Mouse (Mus musculus) kidney, adult 11 months (tissue): ENCODE measurements at regions not wholly inside any gene's neighbourhood (a gene's known extent, or its start where the extent isn't known, plus 50 kb on each side); places are given as distances from the start of the nearest gene placed in this dataset.

Experiments used
- DNase-seq: peaks from one replicate; pipeline ENCODE4 v3.0.0; 2022

DNA sequence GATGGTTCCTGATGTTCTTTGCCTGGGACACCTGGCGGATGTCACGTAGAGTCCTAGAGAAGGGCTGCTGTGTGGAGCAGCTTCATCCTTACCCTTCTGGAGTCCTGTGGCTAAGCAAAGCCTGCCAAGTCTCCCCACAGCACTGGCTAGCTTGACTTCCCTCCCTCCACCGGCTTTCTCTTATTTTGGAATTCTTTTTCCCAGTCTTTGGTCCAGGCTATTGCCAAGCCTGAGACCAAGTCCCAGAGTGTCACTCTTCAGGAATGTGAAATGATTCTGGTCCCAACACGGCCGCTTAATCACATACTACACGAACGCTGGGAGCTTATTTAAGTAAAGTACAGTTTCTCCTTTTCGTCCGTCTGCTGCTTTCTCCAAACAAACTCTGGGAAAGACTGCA lies 146.4 kb downstream of the Fndc1 start:
- no peak for DNase-seq

DNA sequence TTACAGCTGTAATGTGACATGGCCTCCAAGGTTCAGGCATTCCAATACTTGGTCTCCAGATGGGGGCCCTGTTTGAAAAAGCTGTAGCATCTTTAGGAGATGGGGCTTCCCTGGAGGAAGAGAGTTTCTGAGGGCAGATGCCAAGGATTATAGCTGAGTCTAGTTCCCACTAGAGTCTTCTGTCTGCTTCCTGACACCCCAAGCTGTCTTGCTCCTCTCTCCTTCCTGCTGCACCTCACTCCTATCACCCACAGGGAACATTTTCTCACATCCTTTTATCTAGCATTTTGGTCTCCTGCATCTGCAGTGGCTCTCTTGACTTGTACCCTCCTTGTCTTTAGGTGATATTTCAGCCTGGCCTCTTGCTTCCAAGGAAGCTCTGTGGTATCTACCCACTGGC lies 147.3 kb downstream of the Fndc1 start:
- DNase-seq, result no peak

DNA sequence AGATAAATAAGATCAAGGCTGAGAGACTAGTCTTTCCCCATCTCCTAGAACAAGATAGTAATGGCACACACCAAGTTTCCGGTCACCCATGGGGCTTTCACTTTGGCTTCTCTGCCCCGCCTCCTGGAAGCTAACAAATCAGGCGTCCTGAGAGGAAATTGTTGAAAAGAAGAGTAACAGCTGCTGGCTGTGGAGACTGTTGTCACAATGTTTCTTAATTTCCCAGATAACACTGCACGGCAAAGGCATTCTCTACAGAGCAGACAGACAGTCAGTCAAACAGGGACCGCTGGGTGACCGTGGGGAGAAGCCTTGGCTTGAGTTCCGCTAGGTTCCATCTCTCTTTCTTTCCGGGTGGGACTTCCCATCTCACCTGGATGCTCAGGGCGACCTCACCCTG lies 148.2 kb downstream of the Fndc1 start:
- DNase-seq, result peak; percentile 1

DNA sequence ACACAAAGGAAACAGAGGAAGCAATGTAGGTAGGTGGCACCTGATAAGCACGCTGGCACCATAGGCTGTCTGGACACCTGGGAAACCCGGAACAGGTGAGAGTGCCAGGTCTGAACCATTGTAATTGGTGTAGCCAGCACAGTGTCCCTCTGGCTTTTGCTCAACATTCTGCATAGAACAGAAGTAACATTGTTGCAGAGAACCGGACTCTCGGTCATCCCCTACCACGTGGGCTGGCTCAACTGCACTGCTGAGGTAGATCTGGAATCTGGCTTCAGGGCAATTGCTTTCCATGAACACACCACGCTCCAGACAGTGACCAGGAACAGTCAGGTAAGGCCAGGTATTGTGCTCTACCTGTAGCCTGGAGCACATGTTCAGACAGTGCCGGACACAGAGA lies 149.3 kb downstream of the Fndc1 start:
- DNase-seq, result no peak

DNA sequence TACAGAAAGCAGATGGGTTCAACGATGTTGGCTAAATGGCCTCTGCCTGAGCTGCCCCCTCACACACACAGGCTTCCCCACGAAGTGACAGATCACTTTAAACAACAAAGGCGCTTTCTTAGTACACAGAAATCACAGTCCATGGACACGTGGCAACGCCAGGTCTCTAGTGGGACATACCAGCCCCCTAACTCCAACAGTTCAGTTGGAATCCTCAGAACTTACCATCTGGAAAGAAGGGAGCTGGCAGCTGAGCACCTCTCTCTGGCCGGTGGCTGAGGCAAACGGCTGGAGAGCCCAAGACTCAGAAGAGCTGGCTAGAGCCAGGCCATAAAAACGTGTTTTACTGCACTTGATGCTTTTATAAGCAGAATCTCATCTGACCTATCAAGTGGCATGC lies 149.8 kb downstream of the Fndc1 start:
- DNase-seq, result no peak

DNA sequence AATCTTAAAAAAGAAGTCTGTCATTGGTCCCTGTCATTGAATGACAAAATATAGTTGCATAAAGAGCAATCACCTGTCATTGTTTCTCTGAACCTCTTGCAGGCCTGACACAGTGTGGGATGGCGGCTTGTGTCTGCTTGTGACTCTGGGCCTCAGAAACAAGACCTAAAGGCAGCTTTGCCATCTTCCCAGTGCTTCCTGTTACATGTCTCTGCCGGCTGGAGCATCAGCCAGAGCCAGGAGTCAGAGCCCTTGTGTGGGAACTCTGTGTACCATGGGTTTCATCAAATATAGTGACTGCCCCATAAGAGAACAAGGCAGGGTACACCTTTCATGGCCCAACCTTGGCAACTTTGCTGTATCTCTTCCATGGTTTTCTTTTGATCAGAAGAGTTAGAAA lies 150.3 kb downstream of the Fndc1 start:
- DNase-seq, result no peak

DNA sequence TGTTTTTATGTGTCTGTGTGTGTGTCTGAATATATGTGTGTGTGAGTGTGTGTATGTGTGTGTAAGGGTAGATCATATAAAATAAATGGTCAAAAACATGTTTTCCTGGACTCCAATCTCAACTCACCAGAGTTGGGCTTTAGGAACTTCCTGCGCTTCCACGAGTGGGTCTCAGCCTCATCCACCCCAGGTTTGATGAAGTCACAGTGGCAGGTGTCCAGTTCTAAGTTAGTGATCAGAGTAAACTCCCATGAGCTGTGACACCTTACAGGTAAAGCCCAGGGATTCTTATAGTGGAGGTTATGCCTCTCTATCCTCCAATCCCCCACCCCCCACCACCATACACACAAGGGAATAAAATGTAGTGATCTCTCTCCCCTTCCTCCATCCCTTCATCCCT lies 152.6 kb downstream of the Fndc1 start:
- no peak for DNase-seq

DNA sequence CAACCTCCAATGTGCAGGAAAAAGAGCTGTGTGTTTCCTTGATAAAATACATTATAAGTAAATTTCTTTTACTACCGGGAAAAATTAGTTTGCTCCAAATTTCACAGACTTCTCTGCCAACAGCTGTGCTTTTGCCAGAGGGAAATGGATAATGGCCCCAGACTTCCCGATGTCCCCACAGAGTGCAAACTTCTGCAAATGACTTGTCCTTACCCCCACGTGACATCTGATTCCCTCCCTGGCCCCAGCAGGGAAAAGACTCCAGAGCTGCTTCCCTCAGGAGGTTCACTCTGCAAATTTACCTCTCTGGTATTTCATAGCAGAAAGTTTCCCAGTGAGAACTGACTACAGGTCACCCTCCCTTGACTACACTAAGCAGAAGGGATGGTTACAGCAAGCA lies 159.3 kb downstream of the Fndc1 start:
- no peak for DNase-seq

DNA sequence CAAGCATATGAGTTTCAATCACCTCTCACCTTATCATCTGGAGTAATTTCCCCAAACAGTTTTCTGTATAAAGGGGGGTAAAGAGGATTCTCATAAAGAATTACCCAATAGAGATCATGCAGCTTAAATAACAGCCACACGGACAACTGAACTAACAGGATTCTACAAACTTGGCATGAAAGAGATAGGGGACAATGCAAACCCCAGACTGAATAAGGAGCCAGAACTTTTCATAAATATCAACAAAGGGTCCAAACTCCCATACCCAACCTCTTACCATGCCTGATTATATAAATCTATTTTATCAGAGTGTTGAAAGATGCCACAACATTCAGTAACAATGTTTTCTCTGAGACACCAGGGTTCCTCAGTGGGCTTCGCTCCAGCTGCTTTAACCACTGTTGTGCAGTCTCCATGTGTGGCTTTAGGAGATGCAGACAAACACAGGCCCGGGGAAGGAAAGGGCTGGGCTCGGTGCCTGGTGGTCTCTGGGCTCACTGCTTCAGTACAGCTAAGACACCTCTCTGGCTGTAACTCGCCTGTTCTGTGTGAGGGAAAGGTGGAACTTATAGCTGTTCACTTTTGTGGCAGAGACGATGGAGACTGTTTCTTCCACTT lies 160.2 kb downstream of the Fndc1 start:
- DNase-seq, result no peak

DNA sequence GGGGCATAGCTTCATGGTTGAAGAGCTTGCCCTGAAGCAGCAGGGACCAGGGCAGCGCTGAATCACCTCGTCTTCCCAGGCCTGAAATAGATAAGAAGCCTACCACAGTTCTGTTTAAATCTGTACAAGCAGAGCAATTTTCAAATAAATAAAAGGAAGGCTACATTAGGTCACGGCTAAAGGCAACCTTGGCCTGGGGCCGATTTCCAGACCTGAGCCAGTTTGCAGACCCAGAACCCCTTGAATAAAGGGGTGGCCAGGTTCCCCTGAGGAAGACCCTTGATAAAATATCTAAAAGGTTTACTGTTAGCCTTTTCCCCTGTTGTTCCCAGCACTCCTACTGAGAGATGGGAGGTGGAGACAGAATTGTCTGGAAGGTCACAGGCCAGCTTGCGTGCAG lies 160.9 kb downstream of the Fndc1 start:
- DNase-seq, result no peak

DNA sequence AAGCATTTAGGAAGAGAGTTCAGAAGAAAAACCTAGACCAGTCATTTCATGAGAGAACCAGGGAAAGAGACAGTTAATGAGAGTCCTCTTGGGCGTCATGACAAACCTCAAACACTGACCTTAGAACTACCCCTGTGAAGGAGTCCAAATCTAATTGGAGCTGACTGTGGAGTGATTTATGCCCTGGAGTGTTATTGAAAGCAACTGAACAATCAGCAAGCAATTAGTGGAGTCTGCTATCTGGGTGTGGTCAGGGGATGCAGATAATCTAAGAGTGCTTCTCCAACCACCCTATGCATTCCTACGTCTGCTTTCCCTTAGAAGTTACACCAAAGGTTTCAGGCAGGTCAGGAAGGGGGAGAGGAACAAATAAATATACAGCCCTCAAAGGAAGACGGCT lies 161.4 kb downstream of the Fndc1 start:
- no peak for DNase-seq

DNA sequence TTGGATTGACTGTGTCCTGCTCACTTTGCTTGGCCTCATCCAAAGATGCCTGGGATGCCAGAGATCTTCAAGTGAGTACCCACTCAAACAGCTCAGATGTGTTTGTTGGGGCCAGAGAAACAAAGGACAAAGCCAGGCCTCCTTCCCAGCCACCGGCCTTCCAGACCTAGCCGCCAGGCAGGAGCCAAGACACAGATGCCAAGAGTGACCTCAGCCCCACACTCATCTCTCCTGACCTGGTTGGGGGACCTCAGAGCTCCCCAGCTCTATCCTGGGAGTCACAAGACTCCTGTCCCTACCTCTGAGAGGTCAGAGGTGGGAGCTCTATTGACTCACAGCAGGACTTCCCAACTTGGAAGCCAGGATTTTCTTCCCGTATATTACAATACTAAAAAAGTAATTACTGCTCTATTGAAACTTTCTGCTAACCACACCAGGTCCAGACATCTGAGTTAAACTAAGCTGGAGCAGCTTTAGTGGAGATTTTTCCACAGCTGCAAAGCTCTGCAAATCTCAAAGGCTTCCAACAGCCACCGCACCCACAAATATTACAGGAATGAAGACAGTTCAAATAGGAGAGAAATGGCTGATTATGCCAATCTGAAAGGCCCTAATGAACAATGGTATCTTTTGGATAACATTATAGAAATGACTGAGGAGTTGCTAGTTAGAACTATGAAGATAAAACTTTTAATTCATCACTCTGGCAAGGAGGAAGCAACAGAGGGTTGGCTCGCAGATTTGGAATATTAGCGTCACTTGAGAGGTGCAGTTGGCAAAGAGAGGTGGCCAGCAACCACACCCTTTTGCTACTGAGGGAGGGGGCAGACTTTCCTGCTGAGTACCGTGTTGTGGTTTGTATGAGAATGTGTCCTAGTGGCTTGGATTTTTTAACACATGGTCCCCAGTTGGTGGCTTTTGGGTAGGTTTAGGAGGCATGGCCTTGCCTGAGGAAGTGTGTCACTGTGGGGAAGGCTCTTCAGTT lies 162.9 kb downstream of the Fndc1 start:
- DNase-seq, result no peak

DNA sequence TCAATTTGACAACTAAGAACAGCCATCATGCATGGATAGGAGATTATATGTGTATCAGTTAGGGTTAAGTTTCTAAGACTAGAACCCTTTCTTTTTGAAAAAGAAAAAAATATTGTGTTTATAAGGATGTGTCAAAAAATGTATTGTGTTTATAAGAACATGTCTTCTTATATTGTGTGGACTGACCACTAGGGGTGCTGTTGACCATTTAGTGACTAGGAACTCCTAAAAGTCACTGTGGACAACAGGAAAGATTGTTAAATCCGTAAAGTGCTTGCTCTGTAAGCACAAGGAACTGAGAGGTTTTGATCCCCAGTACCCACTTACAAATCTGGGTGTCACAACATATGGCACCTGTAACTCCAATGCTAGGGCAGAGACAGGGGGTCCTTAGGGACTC lies 170.6 kb downstream of the Fndc1 start:
- no peak for DNase-seq

DNA sequence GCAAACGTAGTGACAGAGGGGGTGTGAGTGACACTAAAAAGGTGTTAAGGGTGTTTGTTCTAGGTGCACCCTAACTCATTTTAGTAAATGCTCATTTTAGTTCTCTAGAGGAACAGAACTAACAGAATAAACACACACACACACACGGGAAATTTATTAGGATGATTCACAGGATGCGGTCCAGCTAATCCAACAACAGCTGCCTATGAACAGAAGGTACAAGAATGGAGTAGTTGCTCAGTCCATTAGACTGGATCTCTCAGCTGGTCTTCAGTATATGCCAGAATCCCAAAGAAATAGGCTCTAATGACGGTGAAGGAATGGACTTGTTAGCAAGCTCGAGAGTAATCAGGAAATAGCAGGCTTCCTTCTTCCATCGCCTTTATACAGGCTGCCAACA lies 171.1 kb downstream of the Fndc1 start:
- DNase-seq, result no peak

DNA sequence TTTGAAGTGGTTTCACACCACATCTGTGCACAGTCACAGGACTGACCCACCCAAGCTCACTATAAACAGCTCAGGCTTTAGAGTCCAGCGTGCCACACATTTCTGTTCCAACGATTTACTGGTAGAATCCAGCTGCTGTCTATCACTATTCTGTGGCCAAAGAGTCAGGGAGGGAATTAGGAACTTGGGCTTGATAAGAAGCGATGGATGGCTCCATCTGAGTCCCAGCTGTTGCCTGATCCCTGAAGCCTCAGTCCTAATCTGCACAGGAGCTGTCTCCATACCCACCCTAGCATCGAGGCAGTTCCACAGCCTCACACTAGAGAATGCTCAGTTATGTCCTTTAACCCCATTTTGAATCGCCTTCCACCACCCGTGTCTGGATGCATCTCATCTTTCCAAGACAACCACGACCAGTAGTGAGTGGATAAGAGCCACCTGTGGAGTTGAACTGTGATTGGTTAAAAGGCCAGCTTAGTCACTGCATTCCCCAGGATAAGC lies 173.0 kb downstream of the Fndc1 start:
- DNase-seq, result no peak

DNA sequence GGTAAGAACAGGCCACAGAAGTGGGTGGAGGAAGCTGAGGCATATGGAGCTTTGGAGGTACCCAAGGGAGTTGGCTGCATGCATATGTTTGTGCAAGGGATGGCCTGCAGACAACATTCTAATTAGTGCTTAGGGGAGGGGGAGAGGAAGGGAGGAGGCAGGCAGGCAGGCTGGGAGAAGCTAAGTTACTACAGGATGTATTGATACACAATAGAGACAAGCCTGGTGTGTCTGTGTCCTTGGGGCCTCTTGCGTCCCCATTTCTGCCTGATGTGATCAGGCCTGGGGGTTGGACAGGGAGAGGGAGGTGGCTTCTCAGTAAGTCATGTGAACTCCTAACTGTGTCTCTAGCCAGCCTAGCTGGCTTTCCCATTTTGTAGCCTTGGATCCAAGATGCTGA lies 175.1 kb downstream of the Fndc1 start:
- no peak for DNase-seq

DNA sequence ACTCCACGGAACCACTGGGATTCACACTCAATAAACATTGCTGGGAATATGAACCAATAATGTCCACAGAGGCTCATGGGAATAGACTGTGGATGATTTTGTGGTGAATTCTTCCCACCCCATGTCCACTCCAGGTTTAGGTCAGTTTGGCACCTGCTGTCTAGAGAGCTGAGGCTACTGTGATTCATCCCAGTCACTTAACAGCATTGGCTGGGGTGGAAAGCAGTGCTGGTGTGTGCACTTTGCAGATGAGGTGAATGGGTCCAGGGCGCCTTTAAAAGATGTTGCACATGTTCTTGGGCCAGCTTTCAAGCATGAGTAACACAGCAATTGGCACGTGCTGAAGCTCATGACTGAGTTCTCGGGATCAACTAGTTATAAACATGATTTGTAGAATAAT lies 176.7 kb downstream of the Fndc1 start:
- DNase-seq, result no peak

DNA sequence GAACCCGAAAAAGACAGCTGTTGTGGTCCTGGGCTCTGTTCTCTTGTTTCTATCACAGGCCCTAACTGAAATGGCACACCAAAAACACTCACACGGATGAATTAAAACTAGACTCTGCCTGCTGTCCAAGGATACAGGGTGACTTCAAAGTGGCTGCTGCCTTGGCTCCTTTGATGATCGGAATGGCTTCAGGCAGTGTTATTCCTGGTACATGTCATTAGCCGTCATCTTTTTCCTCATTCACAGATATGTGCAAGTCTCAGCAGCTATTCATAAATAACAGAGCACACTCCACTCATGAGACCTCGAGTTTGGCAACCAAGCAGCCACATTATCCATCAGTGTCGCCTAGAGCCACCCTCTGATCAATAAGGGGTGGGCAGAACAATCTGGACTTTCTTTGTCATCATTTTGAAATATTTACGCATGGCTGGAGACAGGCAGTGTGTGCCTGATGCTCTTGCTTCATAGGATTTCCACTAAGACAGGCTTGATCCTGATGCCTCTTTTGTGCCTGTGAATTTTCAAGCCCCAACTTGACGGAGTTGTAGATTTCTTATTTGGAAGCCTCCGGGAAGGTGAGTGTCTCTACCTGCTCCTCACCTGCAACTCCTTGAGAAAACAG lies 182.1 kb downstream of the Fndc1 start:
- DNase-seq, result no peak

DNA sequence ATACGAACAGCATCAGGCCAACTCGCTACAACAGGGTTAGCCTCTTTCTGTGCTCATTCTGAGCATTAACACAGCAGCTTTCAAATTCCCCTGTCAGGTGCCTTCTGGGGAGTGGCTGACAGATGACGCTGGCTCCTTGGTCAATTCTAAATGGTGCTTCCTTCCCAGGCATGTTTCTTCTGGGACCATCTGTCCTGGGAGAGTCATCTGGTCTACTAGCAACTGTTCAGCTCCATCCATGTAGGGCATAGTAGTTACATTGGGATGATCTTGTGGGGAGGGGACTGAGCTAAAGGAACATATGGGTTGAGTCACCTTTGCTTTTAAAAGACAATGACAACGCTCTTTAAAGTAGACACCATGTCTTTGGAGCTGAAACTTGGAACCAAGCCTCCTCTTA lies 183.5 kb downstream of the Fndc1 start:
- DNase-seq, result no peak

DNA sequence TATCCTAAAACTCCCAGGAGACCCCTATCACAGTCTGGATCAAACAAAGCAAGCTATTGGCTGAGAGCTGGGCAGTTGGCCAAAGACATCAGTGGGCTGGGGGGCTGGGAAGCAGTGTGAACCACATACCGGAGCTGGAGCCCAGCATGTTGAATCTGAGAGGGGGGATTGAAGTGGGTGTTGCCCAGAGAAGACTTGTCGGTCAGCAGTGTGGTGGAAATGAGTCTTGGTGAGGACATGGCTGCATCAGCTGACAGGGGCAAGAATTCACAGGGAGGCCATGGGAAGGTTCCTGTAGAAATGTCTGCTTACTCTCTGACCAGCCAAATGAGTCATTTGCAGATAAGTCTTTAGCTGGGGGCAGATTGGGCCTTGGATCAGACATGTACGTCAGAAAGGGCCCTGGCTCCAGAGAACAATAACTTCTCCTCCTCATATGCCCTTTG lies 184.6 kb downstream of the Fndc1 start:
- DNase-seq, result no peak

DNA sequence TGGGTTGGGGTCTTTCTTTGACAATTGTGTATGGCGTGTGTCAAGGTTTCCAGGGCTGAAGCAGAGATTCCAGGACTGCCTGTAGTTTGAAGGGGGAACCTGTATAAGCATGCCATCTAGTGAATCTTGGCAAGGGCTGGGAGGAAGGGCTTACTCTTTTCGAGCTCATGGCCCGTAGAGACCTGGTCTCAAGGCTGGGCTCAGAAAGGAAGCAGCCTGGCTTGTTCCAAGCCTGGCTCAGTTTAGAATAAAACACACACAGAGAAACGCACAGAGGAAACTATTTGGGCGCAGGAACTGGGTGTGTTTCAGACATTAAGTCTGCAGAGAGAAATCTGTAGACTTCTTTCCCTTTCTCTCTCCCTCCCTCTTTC lies 192.8 kb downstream of the Fndc1 start:
- DNase-seq, result no peak

DNA sequence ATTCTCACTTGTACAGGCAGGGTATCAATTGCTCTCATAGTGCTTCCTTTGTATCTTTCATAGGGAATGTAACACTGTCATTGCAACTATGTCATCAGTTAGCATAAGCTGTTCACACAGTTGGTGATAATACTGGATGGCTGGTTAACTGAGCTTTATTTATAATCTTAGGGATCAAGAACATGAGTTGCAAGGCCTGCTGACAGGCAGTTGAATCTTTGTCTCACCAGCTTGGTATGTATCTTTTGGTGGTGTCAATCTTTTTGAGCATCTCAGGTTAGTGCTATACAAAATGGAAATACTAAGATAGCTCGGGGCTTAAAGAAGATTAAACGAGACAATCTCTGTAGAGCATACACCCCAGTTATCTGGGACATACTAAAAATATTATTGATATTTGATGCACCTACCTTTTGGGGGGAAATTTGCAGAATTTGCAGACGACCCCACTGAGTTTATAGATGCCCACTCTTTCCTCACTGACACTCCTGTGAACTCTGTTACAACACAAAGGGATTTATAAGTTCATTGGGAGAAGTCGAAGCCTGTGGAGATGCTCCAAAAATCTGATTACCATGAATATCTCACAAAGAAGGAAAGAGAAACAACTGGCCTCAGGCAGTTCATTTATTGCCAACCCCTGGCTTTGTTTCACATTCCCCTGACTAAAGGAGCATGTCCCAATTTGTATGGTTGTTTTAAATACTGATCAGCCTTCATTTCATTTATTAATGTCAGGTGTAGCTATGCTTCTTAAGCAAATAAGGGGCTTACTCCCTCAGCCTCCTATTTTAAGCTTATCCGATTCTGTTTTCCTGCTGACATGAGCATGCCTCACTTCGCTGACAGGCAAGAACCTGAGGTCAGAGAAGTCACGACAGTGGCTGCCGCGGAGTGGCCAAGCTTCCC lies 193.5 kb downstream of the Fndc1 start:
- no peak for DNase-seq

DNA sequence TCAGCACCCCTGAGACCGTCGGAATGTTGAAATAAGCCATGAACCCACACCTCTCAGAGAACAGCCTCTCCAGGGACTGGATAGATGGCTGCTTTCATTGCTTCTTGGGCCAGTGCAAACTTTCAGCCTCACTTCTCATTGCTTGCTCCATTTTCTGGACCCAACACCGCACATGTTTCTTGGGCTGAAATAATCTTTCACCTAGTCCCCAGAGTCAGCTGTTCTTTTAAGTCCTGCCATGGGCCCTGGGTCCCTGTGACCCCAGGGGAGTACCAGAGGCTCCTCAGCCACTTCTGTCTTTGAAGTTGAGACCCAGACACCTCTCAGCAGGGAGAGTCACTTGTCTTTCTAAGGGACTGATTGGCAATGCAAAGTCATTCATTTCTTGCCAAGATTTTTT lies 201.4 kb downstream of the Fndc1 start:
- DNase-seq, result no peak
